Mouse (Mus musculus) heart, adult 2 months (tissue): ENCODE data around the gene Fbxw8. TPM values are rescaled to one million over a fixed set of nuclear protein-coding genes. Genes with fewer than 3 reads are reported as not detected.

Source experiments
- DNase-seq, 2 experiments: peaks; one replicate each; pipeline ENCODE4 v3.0.0; 2021
- H3K27ac ChIP-seq: fragments of 200-600 bp; 2 replicates; pipeline ENCODE4 v1.8.1; 2022
- H3K27me3 ChIP-seq: fragments of 200-500 bp; 2 replicates; pipeline ENCODE4 v1.6.1; 2012; ENCODE audit warnings: mild to moderate bottlenecking, low read length, inconsistent platforms, mixed read lengths; ENCODE audit not compliant: control insufficient read depth, insufficient read depth
- H3K36me3 ChIP-seq: fragments of 200-500 bp; 2 replicates; pipeline ENCODE4 v1.6.1; 2012; ENCODE audit warnings: low read length, inconsistent platforms; ENCODE audit not compliant: control insufficient read depth, insufficient read depth
- H3K4me1 ChIP-seq: fragments of 200-500 bp; 2 replicates; pipeline ENCODE4 v1.6.1; 2011; ENCODE audit warnings: low read length; ENCODE audit not compliant: control insufficient read depth, insufficient read depth
- H3K4me3 ChIP-seq: fragments of 200-600 bp; 2 replicates; pipeline ENCODE4 v1.8.1; 2022
- H3K79me2 ChIP-seq: fragments of 200-500 bp; replicated peaks from 2 replicates; pipeline ENCODE4 v1.6.1; 2012; ENCODE audit warnings: mild to moderate bottlenecking, inconsistent platforms, low read length, moderate library complexity, mixed read lengths; ENCODE audit not compliant: control insufficient read depth, insufficient read depth
- H3K9ac ChIP-seq: fragments of 200-500 bp; 2 replicates; pipeline ENCODE4 v1.6.1; 2012; ENCODE audit warnings: low read depth, mild to moderate bottlenecking, control low read depth, inconsistent platforms, low read length, mixed read lengths
- CTCF ChIP-seq: fragments of 200-600 bp; IDR thresholded peaks from 2 replicates; pipeline ENCODE4 v1.8.1; 2022; ENCODE audit warnings: antibody characterized with exemption, mild to moderate bottlenecking, moderate library complexity
- EP300 ChIP-seq: fragments of 200-500 bp; IDR thresholded peaks from 2 replicates; pipeline ENCODE4 v1.6.1; 2011; ENCODE audit warnings: low read depth, low read length, control low read depth; ENCODE audit not compliant: insufficient read depth
- POLR2A ChIP-seq: fragments of 200-500 bp; IDR thresholded peaks from 2 replicates; pipeline ENCODE4 v1.6.1; 2011; ENCODE audit warnings: mild to moderate bottlenecking, low read depth, low read length, control low read depth; ENCODE audit not compliant: insufficient read depth
- WGBS: fragments of 180-500 bp; shearing (Covaris S2); methylation state at CpG from one replicate; pipeline ENCODE4 v1.1.7; 2018; 5-methylcytosine and 5-hydroxymethylcytosine counted together
- intact Hi-C: fragments of 180-260 bp; cut with DNase I; formaldehyde crosslinking; loops from one replicate; pipeline ENCODE4 v1.15.1; 2025
- polyA plus RNA-seq: library from polyadenylated mRNA; depleted of rRNA; stranded (reverse); fragments of >200 nt; gene quantifications from 2 replicates; pipeline ENCODE4 v1.2.3, GENCODE M21; 2012
- total RNA-seq, 2 experiments: library from RNA; stranded (reverse); gene quantifications; 2 replicates each; pipeline ENCODE4 v1.2.3; 2021

The Fbxw8 gene
- total and polyA plus RNA-seq, 3 experiments = 35.1 to 39.2 (median 36.8) TPM

- peak overlapping the region; percentile 79 for H3K27ac ChIP-seq
- no peak for TF ChIP-seq CTCF
- TF ChIP-seq EP300 = peak; percentile 52; the same call in 1 of the 2 replicates
- WGBS = 61% methylated on average over 19 of the region's 19 CpGs
- H3K4me1 ChIP-seq = peaks cover 3% of the 10 kb centered on the region; the same call in 1 of the 2 replicates
- peak; percentile 53 to 69 for DNase-seq
- intact Hi-C loops = loop anchor here (5.0 kb wide), 1 partner anchor 38 kb away; the partner anchor contains the start of gene Tesc
- H3K79me2 ChIP-seq = no peaks in the 10 kb centered on the region
- no peak overlapping the region for H3K4me3 ChIP-seq
- peak overlapping the region; percentile 20; the same call in 1 of the 2 replicates for H3K9ac ChIP-seq
- H3K27me3 ChIP-seq = no peaks in the 10 kb centered on the region
- H3K36me3 ChIP-seq = no peaks in the 10 kb centered on the region
Observed at GRCm38 (mm10) chr5:118065516-118066255, 89.6 kb downstream of the Fbxw8 start.

GRCm38 (mm10) chr5:118064284-118064901 lies 90.9 kb downstream of the Fbxw8 start:
- no peaks in the 10 kb centered on the region for H3K27me3 ChIP-seq
- peaks cover 4% of the 10 kb centered on the region; the same call in 1 of the 2 replicates for H3K4me1 ChIP-seq
- H3K36me3 ChIP-seq = no peaks in the 10 kb centered on the region
- H3K27ac ChIP-seq = peak overlapping the region; percentile 79
- no peaks in the 10 kb centered on the region for H3K79me2 ChIP-seq
- no peak for DNase-seq
- H3K9ac ChIP-seq = no peak overlapping the region
- 84% methylated on average over 10 of the region's 10 CpGs for WGBS
- no peak for TF ChIP-seq EP300
- TF ChIP-seq POLR2A = no peak
- TF ChIP-seq CTCF = no peak
- intact Hi-C loops = no loop called here
- no peak overlapping the region for H3K4me3 ChIP-seq

GRCm38 (mm10) chr5:118063181-118063621 lies 92.1 kb downstream of the Fbxw8 start:
- H3K4me3 ChIP-seq = no peak overlapping the region
- peaks cover 4% of the 10 kb centered on the region; the same call in 1 of the 2 replicates for H3K4me1 ChIP-seq
- WGBS = 68% methylated on average over 8 of the region's 8 CpGs
- H3K27ac ChIP-seq = no peak overlapping the region
- H3K79me2 ChIP-seq = no peaks in the 10 kb centered on the region
- no peak for TF ChIP-seq POLR2A
- TF ChIP-seq CTCF = no peak
- no peak for TF ChIP-seq EP300
- intact Hi-C loops = no loop called here
- no peak overlapping the region for H3K9ac ChIP-seq
- no peak for DNase-seq
- no peaks in the 10 kb centered on the region for H3K36me3 ChIP-seq
- no peaks in the 10 kb centered on the region for H3K27me3 ChIP-seq

GRCm38 (mm10) chr5:118061391-118061790 lies 93.9 kb downstream of the Fbxw8 start:
- H3K9ac ChIP-seq = no peak overlapping the region
- no peaks in the 10 kb centered on the region for H3K27me3 ChIP-seq
- H3K4me3 ChIP-seq = no peak overlapping the region
- H3K79me2 ChIP-seq = no peaks in the 10 kb centered on the region
- WGBS = 85% methylated on average over 18 of the region's 18 CpGs
- no peak for TF ChIP-seq POLR2A
- TF ChIP-seq CTCF = no peak
- TF ChIP-seq EP300 = no peak
- intact Hi-C loops = no loop called here
- H3K36me3 ChIP-seq = no peaks in the 10 kb centered on the region
- H3K27ac ChIP-seq = no peak overlapping the region
- H3K4me1 ChIP-seq = peaks cover 5% of the 10 kb centered on the region; the same call in 1 of the 2 replicates
- DNase-seq = no peak

- no peaks in the 10 kb centered on the region for H3K79me2 ChIP-seq
- peaks cover 3% of the 10 kb centered on the region; the same call in 1 of the 2 replicates for H3K4me1 ChIP-seq
- no peak for TF ChIP-seq EP300
- no peak for TF ChIP-seq POLR2A
- TF ChIP-seq CTCF = no peak
- H3K4me3 ChIP-seq = no peak overlapping the region
- 70% methylated on average over 9 of the region's 9 CpGs for WGBS
- intact Hi-C loops = no loop called here
- H3K27me3 ChIP-seq = no peaks in the 10 kb centered on the region
- no peaks in the 10 kb centered on the region for H3K36me3 ChIP-seq
- H3K9ac ChIP-seq = no peak overlapping the region
- DNase-seq = no peak
- H3K27ac ChIP-seq = peak overlapping the region; percentile 76
Observed at GRCm38 (mm10) chr5:118059646-118060045, 95.6 kb downstream of the Fbxw8 start.

GRCm38 (mm10) chr5:118058858-118059257 lies 96.4 kb downstream of the Fbxw8 start:
- peak; percentile 49 to 72 for DNase-seq
- WGBS = 53% methylated on average over 10 of the region's 10 CpGs
- Histone ChIP-seq H3K27me3 (no peaks in the 10 kb centered on the region), H3K36me3 (no peaks in the 10 kb centered on the region), H3K79me2 (no peaks in the 10 kb centered on the region), H3K27ac (peak overlapping the region; percentile 83), H3K9ac (no peak overlapping the region), H3K4me1 (peaks cover 3% of the 10 kb centered on the region; the same call in 1 of the 2 replicates), H3K4me3 (no peak overlapping the region)
- TF ChIP-seq POLR2A = no peak
- peak; percentile 63; the same call in 1 of the 2 replicates for TF ChIP-seq EP300
- no peak for TF ChIP-seq CTCF
- intact Hi-C loops = no loop called here
